Mouse (Mus musculus): ENCODE results near the gene Impdh2.
"Not testable (repeated sequence)": the region's sequence is repeated elsewhere in the genome, so short reads cannot be mapped to it uniquely, and the experiment has no call there.

Impdh2 gene

DNA sequence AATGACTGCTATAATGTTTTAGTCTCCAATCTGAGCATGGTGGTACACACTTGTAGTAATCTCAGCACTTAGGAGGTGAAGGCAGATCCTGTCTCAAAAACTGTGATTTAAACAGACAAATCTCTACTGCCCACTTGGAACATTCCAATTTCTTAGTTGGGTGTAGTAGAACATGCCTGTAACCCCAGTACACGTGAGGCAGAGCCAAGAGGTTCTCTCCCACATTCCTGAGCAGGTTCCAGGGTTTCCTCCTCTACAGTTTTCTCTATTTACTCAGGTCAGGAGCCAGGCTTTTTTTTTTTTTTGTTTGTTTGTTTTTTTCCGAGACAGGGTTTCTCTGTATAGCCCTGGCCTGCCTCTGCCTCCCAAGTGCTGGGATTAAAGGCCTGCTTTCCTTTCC lies 39.9 kb downstream of the Impdh2 start:
- no peak for DNase-seq (ENCODE audit: low spot score in 2 of 2)

DNA sequence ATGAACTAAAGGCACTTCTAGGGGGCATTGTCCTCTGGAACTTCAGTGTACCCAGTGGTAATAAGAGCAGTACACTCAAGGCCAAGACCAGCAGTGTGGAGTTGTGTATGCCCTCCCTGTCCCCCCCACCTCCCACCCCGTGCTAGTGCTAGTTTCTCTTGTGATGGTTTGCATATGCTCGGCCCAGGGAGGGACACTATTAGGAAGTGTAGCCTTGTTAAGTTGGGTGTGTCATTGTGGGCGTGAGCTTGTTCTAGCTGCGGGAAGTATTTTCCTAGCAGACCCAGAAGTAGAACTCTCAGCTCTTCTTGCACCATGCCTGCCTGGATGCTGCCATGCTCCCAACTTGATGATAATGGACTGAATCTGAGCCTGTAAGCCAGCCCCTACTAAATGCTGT lies 41.9 kb downstream of the Impdh2 start:
- DNase-seq (ENCODE audit: low spot score in 2 of 2) = no peak

DNA sequence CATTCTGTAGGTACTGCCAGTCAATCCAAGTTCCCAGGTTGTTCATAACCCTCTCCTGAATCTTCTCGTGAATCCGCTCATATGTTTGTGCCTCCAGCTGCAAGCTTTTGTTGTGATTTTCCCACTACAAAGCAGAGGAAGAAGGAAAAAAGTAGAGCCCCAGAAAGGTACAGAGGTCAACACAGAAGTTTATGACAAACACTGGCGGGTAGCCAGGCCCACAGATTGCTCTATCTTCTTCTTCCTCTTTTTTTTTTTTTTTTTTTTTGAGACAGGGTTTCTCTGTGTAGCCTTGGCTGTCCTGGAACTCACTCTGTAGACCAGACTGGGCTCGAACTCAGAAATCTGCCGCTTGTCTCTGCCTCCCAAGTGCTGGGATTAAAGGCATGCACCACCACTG lies 47.8 kb downstream of the Impdh2 start:
- not testable (repeated sequence) for DNase-seq (ENCODE audit: low spot score in 2 of 2)

DNA sequence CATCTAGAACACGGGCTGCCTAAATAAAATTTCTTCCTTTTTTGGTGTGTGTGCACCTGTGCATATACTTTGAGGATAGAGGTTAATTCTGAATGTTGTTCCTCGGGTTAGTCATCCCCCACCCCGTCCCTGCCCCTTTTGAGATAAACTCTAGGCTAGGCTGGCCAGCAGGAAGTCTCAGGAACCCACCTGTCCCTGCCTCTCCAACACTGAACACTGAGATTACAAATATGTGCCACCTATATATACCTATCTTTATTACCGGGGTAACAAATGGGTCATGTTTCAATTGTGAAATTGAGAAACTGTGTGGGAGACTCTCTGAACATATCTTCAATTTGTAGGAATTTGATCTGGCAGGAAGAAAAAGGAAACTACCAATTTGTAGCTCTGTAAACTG lies 48.8 kb downstream of the Impdh2 start:
- no peak for DNase-seq (ENCODE audit: low spot score in 2 of 2)

DNA sequence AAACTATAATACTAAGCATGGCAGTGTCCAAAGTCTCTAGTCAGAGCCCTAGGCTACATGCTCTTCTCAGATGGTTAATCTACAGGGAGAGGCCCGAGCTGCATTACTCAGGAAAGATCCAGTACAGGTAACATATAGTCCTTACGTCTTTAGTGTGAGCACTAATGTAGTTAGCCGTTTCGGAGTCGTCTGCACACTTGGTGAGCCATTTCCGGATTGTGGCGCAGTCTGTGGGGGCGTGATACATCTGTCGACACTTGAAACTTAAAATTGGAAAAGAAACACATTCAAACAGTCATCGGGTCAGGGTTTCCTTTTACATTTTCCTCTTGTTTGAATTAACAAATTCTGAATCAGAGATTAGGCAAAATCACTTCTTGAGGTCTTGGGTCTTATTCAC lies 51.4 kb downstream of the Impdh2 start:
- DNase-seq (ENCODE audit: low spot score in 2 of 2) = no peak
